Mouse (Mus musculus) NIH3T3 (cell line): ENCODE results near the gene Hoxc4.

Source experiments
- DNase-seq: peaks from one replicate; pipeline ENCODE4 v3.0.0-alpha.2; 2012; ENCODE audit warnings: low read depth

The Hoxc4 gene

GRCm38 (mm10) chr15:103084944-103085343 lies 66.2 kb downstream of the Hoxc4 start:
- DNase-seq = no peak

- DNase-seq = peak; percentile 16
These were observed 67.3 kb downstream of the Hoxc4 start for GRCm38 (mm10) chr15:103085831-103086671.
